Mouse (Mus musculus) cerebellum, adult 11-12 months (tissue): ENCODE measurements around the gene Slc25a26.

ENCODE experiments used
- DNase-seq: peaks from one replicate; pipeline ENCODE4 v3.0.0; 2022

Gene Slc25a26

GRCm38 (mm10) chr6:94604072-94604471, 103.9 kb downstream of the Slc25a26 start:
- no peak for DNase-seq

- DNase-seq: no peak
Observed at GRCm38 (mm10) chr6:94604546-94604945, 104.4 kb downstream of the Slc25a26 start.

GRCm38 (mm10) chr6:94613235-94613895, 113.2 kb downstream of the Slc25a26 start:
- no peak for DNase-seq

GRCm38 (mm10) chr6:94614346-94614745, 114.2 kb downstream of the Slc25a26 start:
- no peak for DNase-seq

GRCm38 (mm10) chr6:94615936-94616335, 115.8 kb downstream of the Slc25a26 start:
- no peak for DNase-seq

GRCm38 (mm10) chr6:94618671-94619070, 118.5 kb downstream of the Slc25a26 start:
- no peak for DNase-seq

GRCm38 (mm10) chr6:94620287-94620686, 120.2 kb downstream of the Slc25a26 start:
- no peak for DNase-seq

GRCm38 (mm10) chr6:94620801-94621301, 120.7 kb downstream of the Slc25a26 start:
- no peak for DNase-seq

GRCm38 (mm10) chr6:94622983-94623382, 122.9 kb downstream of the Slc25a26 start:
- DNase-seq: peak; percentile 56

- no peak for DNase-seq
Observed at GRCm38 (mm10) chr6:94624543-94624942, 124.4 kb downstream of the Slc25a26 start.

GRCm38 (mm10) chr6:94625896-94626295, 125.8 kb downstream of the Slc25a26 start:
- no peak for DNase-seq

- peak; percentile 66 for DNase-seq
Observed at GRCm38 (mm10) chr6:94626807-94627206, 126.7 kb downstream of the Slc25a26 start.

GRCm38 (mm10) chr6:94627714-94628595, 127.8 kb downstream of the Slc25a26 start:
- no peak for DNase-seq

- no peak for DNase-seq
Observed at GRCm38 (mm10) chr6:94628787-94629186, 128.7 kb downstream of the Slc25a26 start.

- DNase-seq: peak; percentile 42
Observed at GRCm38 (mm10) chr6:94631051-94631778, 131.1 kb downstream of the Slc25a26 start.

- no peak for DNase-seq
Observed at GRCm38 (mm10) chr6:94631779-94632082, 131.6 kb downstream of the Slc25a26 start.

GRCm38 (mm10) chr6:94634274-94634673, 134.1 kb downstream of the Slc25a26 start:
- no peak for DNase-seq

GRCm38 (mm10) chr6:94634710-94635109, 134.6 kb downstream of the Slc25a26 start:
- DNase-seq: no peak

- DNase-seq: no peak
Observed at GRCm38 (mm10) chr6:94635343-94635742, 135.2 kb downstream of the Slc25a26 start.

- no peak for DNase-seq
Observed at GRCm38 (mm10) chr6:94637024-94637434, 136.9 kb downstream of the Slc25a26 start.

- DNase-seq: peak; percentile 78
Observed at GRCm38 (mm10) chr6:94640297-94640696, 140.2 kb downstream of the Slc25a26 start.

GRCm38 (mm10) chr6:94642048-94642447, 141.9 kb downstream of the Slc25a26 start:
- DNase-seq: no peak

GRCm38 (mm10) chr6:94643989-94644388, 143.9 kb downstream of the Slc25a26 start:
- no peak for DNase-seq
